Mouse (Mus musculus) gastrocnemius, postnatal 4 days (tissue): ENCODE data around the gene Scarf1. TPM values are rescaled to one million over a fixed set of nuclear protein-coding genes. Genes with fewer than 3 reads are reported as not detected.
A peak's percentile ranks its signal among the peaks of the same experiment; 100 is the strongest.
"Not testable (repeated sequence)": the region's sequence is repeated elsewhere in the genome, so short reads cannot be mapped to it uniquely, and the experiment has no call there.

Experiments
- DNase-seq, 2 experiments: peaks; one replicate each; pipeline ENCODE4 v3.0.0; 2021 to 2022; ENCODE audit warnings: low spot score in 2 of 2, mixed read lengths in 2 of 2
- total RNA-seq, 2 experiments: library from RNA; stranded (reverse); gene quantifications; 2 replicates each; pipeline ENCODE4 v1.2.3; 2021

Gene Scarf1
- total RNA-seq, 2 experiments from 2014 or later = 7.5 to 9.0 TPM

GRCm38 (mm10) chr11:75536255-75537024 lies 23.1 kb downstream of the Scarf1 start:
- DNase-seq = no peak

GRCm38 (mm10) chr11:75537025-75537414 lies 23.7 kb downstream of the Scarf1 start:
- no peak for DNase-seq

GRCm38 (mm10) chr11:75537491-75538183 lies 24.3 kb downstream of the Scarf1 start:
- no peak for DNase-seq

GRCm38 (mm10) chr11:75538184-75538969 lies 25.0 kb downstream of the Scarf1 start:
- no peak for DNase-seq

GRCm38 (mm10) chr11:75538970-75539299 lies 25.6 kb downstream of the Scarf1 start:
- no peak for DNase-seq

GRCm38 (mm10) chr11:75540209-75540608 lies 26.9 kb downstream of the Scarf1 start:
- DNase-seq = no peak

- DNase-seq = no peak
Observed at GRCm38 (mm10) chr11:75540710-75541581, 27.6 kb downstream of the Scarf1 start.

- DNase-seq = no peak
Observed at GRCm38 (mm10) chr11:75544713-75545112, 31.4 kb downstream of the Scarf1 start.

GRCm38 (mm10) chr11:75546057-75546456 lies 32.7 kb downstream of the Scarf1 start:
- no peak for DNase-seq

GRCm38 (mm10) chr11:75549658-75550111 lies 36.3 kb downstream of the Scarf1 start:
- DNase-seq = no peak

- no peak for DNase-seq
Observed at GRCm38 (mm10) chr11:75550200-75550946, 37.0 kb downstream of the Scarf1 start.

GRCm38 (mm10) chr11:75551321-75551720 lies 38.0 kb downstream of the Scarf1 start:
- DNase-seq = no peak

- DNase-seq = peak in 1 of 2 experiments; percentile 50
Observed at GRCm38 (mm10) chr11:75551961-75552441, 38.7 kb downstream of the Scarf1 start.

- DNase-seq = no peak
Observed at GRCm38 (mm10) chr11:75552906-75553482, 39.7 kb downstream of the Scarf1 start.

GRCm38 (mm10) chr11:75556006-75556405 lies 42.7 kb downstream of the Scarf1 start:
- not testable (repeated sequence) for DNase-seq

- no peak for DNase-seq
Observed at GRCm38 (mm10) chr11:75557142-75557541, 43.8 kb downstream of the Scarf1 start.

- DNase-seq = no peak
Observed at GRCm38 (mm10) chr11:75558101-75558500, 44.8 kb downstream of the Scarf1 start.

GRCm38 (mm10) chr11:75559870-75560504 lies 46.6 kb downstream of the Scarf1 start:
- no peak for DNase-seq
